ENCODE assay signal across 25 mouse cellular contexts in genomic region chr11:72339716-72340115, GRCm38 (mm10). TPM values are rescaled to one million over a fixed set of nuclear protein-coding genes. Genes with fewer than 3 reads are reported as not detected.
"Had no signal": no experiment of that assay in that cellular context is flagged by ENCODE, and none has a peak within 500 bp of the region (broad histone marks: within the 10 kb centered on the region; RNA-seq: fewer than 3 reads in every experiment).

No protein-coding gene starts in this region.

- H3K9ac ChIP-seq: lung, embryonic 14.5 days; midbrain, embryonic 12.5 days; neural tube, embryonic 13.5 days; neural tube, embryonic 15.5 days had no signal

- H3K4me3 ChIP-seq: midbrain, embryonic 12.5 days; myocyte; neural tube, embryonic 13.5 days; neural tube, embryonic 15.5 days had no signal

- H3K27me3 ChIP-seq: midbrain, embryonic 12.5 days; neural tube, embryonic 13.5 days; neural tube, embryonic 15.5 days had no signal

- H3K9me3 ChIP-seq: midbrain, embryonic 12.5 days; neural tube, embryonic 13.5 days; neural tube, embryonic 15.5 days had no signal

- ATAC-seq: midbrain, embryonic 16.5 days had no signal

- H3K36me3 ChIP-seq: midbrain, embryonic 12.5 days; neural tube, embryonic 13.5 days; neural tube, embryonic 15.5 days had no signal

- H3K27ac ChIP-seq: neural tube, embryonic 13.5 days; neural tube, embryonic 15.5 days had no signal

- DNase-seq: lung, adult 18-20 months; lung, embryonic 14.5 days; lung, postnatal 10 days; lung, postnatal 4 days; retina, postnatal 1 day; right cerebral cortex, adult 18-20 months; right cerebral cortex, postnatal 25 days; right cerebral cortex, postnatal 4 days; spleen, adult 18-20 months; thymus, adult 18-20 months; thymus, postnatal 14 days; thymus, postnatal 36 days had no signal

- H3K4me2 ChIP-seq: lung, embryonic 14.5 days; midbrain, embryonic 12.5 days; neural tube, embryonic 13.5 days; neural tube, embryonic 15.5 days had no signal

RNA-seq across cellular contexts. Expression of gene Tekt1, which starts 22.5 kb away (rescaled TPM):
- total RNA-seq: megakaryocyte, adult 5-6 weeks; megakaryocyte-erythroid progenitor cell, adult 5-6 weeks had no signal
- polyA plus RNA-seq: liver, embryonic 16.5 days; myocyte; small intestine, adult 2 months had no signal

RNA-seq across cellular contexts. Expression of gene Fbxo39, which starts 25.5 kb away (rescaled TPM):
- total RNA-seq: megakaryocyte-erythroid progenitor cell, adult 5-6 weeks had no signal
- polyA plus RNA-seq: liver, embryonic 16.5 days; lung, embryonic 14.5 days; lung, embryonic 16.5 days; midbrain, embryonic 12.5 days; midbrain, embryonic 16.5 days; neural tube, embryonic 11.5 days; neural tube, embryonic 13.5 days; neural tube, embryonic 15.5 days; small intestine, adult 2 months; stomach, embryonic 14.5 days; stomach, embryonic 16.5 days had no signal
